Comparison of ENCODE assay signal across 8 mouse cellular contexts in genomic region chr9:107634406-107635278, GRCm38 (mm10). TPM values are rescaled to one million over a fixed set of nuclear protein-coding genes. Genes with fewer than 3 reads are reported as not detected.
DNase-seq lines count a peak whose midpoint lies in the region; ATAC-seq and TF ChIP-seq lines count a peak whose summit lies in the region.

No protein-coding gene starts in this region.

- peak overlapping the region; percentile 94 for H3K9ac ChIP-seq in heart, embryonic 11.5 days (ENCODE audit: low read depth, low read length)
- H3K9ac ChIP-seq in CH12.LX (ENCODE audit: insufficient read depth, low read depth) = peak overlapping the region; percentile 93
- peak overlapping the region; percentile 93 for H3K9ac ChIP-seq in forebrain, embryonic 13.5 days
- H3K9ac ChIP-seq in liver, embryonic 13.5 days = peak overlapping the region; percentile 97

- H3K9me3 ChIP-seq in heart, embryonic 11.5 days (replicated peaks; ENCODE audit: control insufficient read depth, low read length) = no peaks in the 10 kb centered on the region
- H3K9me3 ChIP-seq in CH12.LX (replicated peaks; ENCODE audit: low read length) = no peaks in the 10 kb centered on the region
- H3K9me3 ChIP-seq in forebrain, embryonic 13.5 days (replicated peaks) = no peaks in the 10 kb centered on the region
- no peaks in the 10 kb centered on the region for H3K9me3 ChIP-seq in liver, embryonic 13.5 days (replicated peaks)

- peaks cover 53% of the 10 kb centered on the region for H3K4me1 ChIP-seq in heart, embryonic 11.5 days (ENCODE audit: control insufficient read depth, insufficient read depth, low read length)
- peaks cover 10 to 44% of the 10 kb centered on the region in 2 experiments for H3K4me1 ChIP-seq in CH12.LX (ENCODE audit: control insufficient read depth in 1 of 2, insufficient read depth in 2 of 2)
- H3K4me1 ChIP-seq in forebrain, embryonic 13.5 days = peaks cover 73% of the 10 kb centered on the region
- peaks cover 68% of the 10 kb centered on the region for H3K4me1 ChIP-seq in liver, embryonic 13.5 days (replicated peaks)

- no peak for TF ChIP-seq CTCF in CH12.LX (conservative IDR thresholded peaks at IDR 0.05 in 1 of 2, IDR thresholded peaks at IDR 0.05 in 1 of 2; ENCODE audit: low read depth in 2 of 2, low read length in 2 of 2)

- WGBS in heart, embryonic 11.5 days (ENCODE audit: insufficient replicate concordance) = 2% methylated on average over 35 of the region's 35 CpGs
- under 1% methylated on average over 35 of the region's 35 CpGs for WGBS in forebrain, embryonic 13.5 days
- WGBS in liver, embryonic 13.5 days (ENCODE audit: insufficient replicate concordance) = under 1% methylated on average over 35 of the region's 35 CpGs

- 0 out of 2 replicates have a peak, but pooled peaks have one; percentile 0 for ATAC-seq in heart, embryonic 11.5 days (replicated peaks; ENCODE audit: insufficient number of reproducible peaks, low FRiP score, low TSS enrichment)
- peak; percentile 2 for ATAC-seq in forebrain, embryonic 13.5 days
- peak; percentile 2; the same call in 1 of the 2 replicates for ATAC-seq in liver, embryonic 13.5 days (ENCODE audit: low read depth)

- no peak for DNase-seq in heart, postnatal 10 days
- peak; percentile 55 for DNase-seq in CH12.LX (ENCODE audit: extremely low read depth)
- no peak for DNase-seq in liver, embryonic 13.5 days
- DNase-seq in frontal cortex, adult 2 months (ENCODE audit: extremely low spot score in 1 of 2, low spot score in 1 of 2) = no peak
- no peak for DNase-seq in left cerebral cortex, postnatal 10 days (ENCODE audit: extremely low spot score in 1 of 2, low spot score in 2 of 2)
- DNase-seq in urinary bladder, postnatal 4 days (ENCODE audit: low spot score in 2 of 2) = no peak

- in situ Hi-C loops in CH12.LX (cut with MboI; ENCODE audit: low pct_ligation_motif_present, low pct_unique_long_range_greater_than_20kb, low sequenced_read_pairs) = no loop called here

- no peak for TF ChIP-seq EP300 in CH12.LX (IDR thresholded peaks at IDR 0.05; ENCODE audit: low read length)

- H3K27ac ChIP-seq in heart, embryonic 11.5 days (ENCODE audit: low read depth, low read length) = peak overlapping the region; percentile 90
- H3K27ac ChIP-seq in CH12.LX (ENCODE audit: insufficient read depth, low read depth) = peak overlapping the region; percentile 70
- H3K27ac ChIP-seq in forebrain, embryonic 13.5 days = peak overlapping the region; percentile 99
- peak overlapping the region; percentile 94 for H3K27ac ChIP-seq in liver, embryonic 13.5 days

- intact Hi-C loops in heart, postnatal 10 days (cut with DNase I) = no loop called here
- intact Hi-C loops in left cerebral cortex, postnatal 10 days (cut with DNase I) = no loop called here

- peak overlapping the region; percentile 100 for H3K4me2 ChIP-seq in heart, embryonic 11.5 days
- H3K4me2 ChIP-seq in CH12.LX (ENCODE audit: insufficient read depth, low read depth, poor library complexity, severe bottlenecking) = peak overlapping the region; percentile 63
- H3K4me2 ChIP-seq in forebrain, embryonic 13.5 days = peak overlapping the region; percentile 99
- peak overlapping the region; percentile 100 for H3K4me2 ChIP-seq in liver, embryonic 13.5 days

- peaks cover 50% of the 10 kb centered on the region for H3K79me2 ChIP-seq in CH12.LX (replicated peaks; ENCODE audit: control insufficient read depth, extremely low read depth, insufficient read depth, poor library complexity, severe bottlenecking)

- no peaks in the 10 kb centered on the region for H3K27me3 ChIP-seq in heart, embryonic 11.5 days (ENCODE audit: control insufficient read depth, insufficient read depth, low read length)
- no peaks in the 10 kb centered on the region for H3K27me3 ChIP-seq in CH12.LX (replicated peaks)
- H3K27me3 ChIP-seq in forebrain, embryonic 13.5 days = no peaks in the 10 kb centered on the region
- no peaks in the 10 kb centered on the region for H3K27me3 ChIP-seq in liver, embryonic 13.5 days

- dilution Hi-C loops in CH12.LX (cut with MboI; ENCODE audit: extremely low pct_ligation_motif_present, extremely low pct_unique_long_range_greater_than_20kb, low sequenced_read_pairs) = no loop called here

- no peak for TF ChIP-seq POLR2A in CH12.LX (IDR thresholded peaks at IDR 0.05; ENCODE audit: low read depth, low read length)

- no peaks in the 10 kb centered on the region; the same call in 1 of the 2 replicates for H3K36me3 ChIP-seq in heart, embryonic 11.5 days (ENCODE audit: control insufficient read depth, insufficient read depth, low read length)
- H3K36me3 ChIP-seq in CH12.LX (replicated peaks in 1 of 2; ENCODE audit: control insufficient read depth in 1 of 2, insufficient read depth in 1 of 2, low read length in 1 of 2) = peaks cover 6 to 24% of the 10 kb centered on the region in 2 experiments
- H3K36me3 ChIP-seq in forebrain, embryonic 13.5 days (ENCODE audit: poor library complexity, severe bottlenecking) = no peaks in the 10 kb centered on the region
- H3K36me3 ChIP-seq in liver, embryonic 13.5 days = peaks cover 18% of the 10 kb centered on the region

- H3K4me3 ChIP-seq in heart, embryonic 11.5 days (ENCODE audit: low read depth, low read length) = peak overlapping the region; percentile 97
- H3K4me3 ChIP-seq in CH12.LX (replicated peaks in 1 of 3; ENCODE audit: low read depth in 2 of 3, low read length in 2 of 3, poor library complexity in 1 of 3) = peak overlapping the region; percentile 88 to 97 (median 94)
- H3K4me3 ChIP-seq in forebrain, embryonic 13.5 days = peak overlapping the region; percentile 87
- peak overlapping the region; percentile 86 for H3K4me3 ChIP-seq in liver, embryonic 13.5 days (replicated peaks)

- no peak for TF ChIP-seq RAD21 in CH12.LX (IDR thresholded peaks at IDR 0.05; ENCODE audit: low read depth, low read length)

TF ChIP-seq in CH12.LX, 34 proteins besides CTCF, POLR2A, EP300 and RAD21 (continues in another document):
- TF ChIP-seq UBTF (IDR thresholded peaks at IDR 0.05; ENCODE audit: low read depth, low read length) (peak; percentile 19; the same call in 1 of the 2 replicates), SIN3A (IDR thresholded peaks at IDR 0.05; ENCODE audit: low read length) (peak; percentile 24), HCFC1 (IDR thresholded peaks at IDR 0.05; ENCODE audit: low read depth, low read length) (no peak), CHD1 (IDR thresholded peaks at IDR 0.05; ENCODE audit: low read depth, low read length) (no peak; the same call in 1 of the 2 replicates)

RNA-seq across cellular contexts. Expression of gene Gnai2, which starts 0.5 kb away (rescaled TPM):
- polyA plus RNA-seq in heart, embryonic 11.5 days (2014; fragmentation: Nextera tagmentation; extraction: Ambion mirVana) = 308 and 316 TPM in 2 replicates
- total RNA-seq in heart, postnatal 10 days (2021) = 100 to 1,000 TPM; 422 to 478 TPM
- total RNA-seq in CH12.LX (2012; rRNA removed) (154 and 160 TPM in 2 replicates), CH12.LX (2014; rRNA removed) (86.2 and 98.2 TPM in 2 replicates)
- 262 and 286 TPM in 2 replicates for polyA plus RNA-seq in CH12.LX (2012; ENCODE audit: insufficient read length, low read depth)
- 397 and 426 TPM in 2 replicates for polyA plus RNA-seq in forebrain, embryonic 13.5 days (2015; fragmentation: Nextera tagmentation; extraction: Ambion mirVana)
- 144 and 163 TPM in 2 replicates for polyA plus RNA-seq in liver, embryonic 13.5 days (2015; fragmentation: Nextera tagmentation; extraction: Ambion mirVana)
- polyA plus RNA-seq in frontal cortex, adult 2 months (2012; rRNA removed) = 334 and 351 TPM in 2 replicates
- 100 to 1,000 TPM; 229 to 244 TPM for total RNA-seq in left cerebral cortex, postnatal 10 days (2021)

RNA-seq across cellular contexts. Expression of gene Sema3b, which starts 25.6 kb away (rescaled TPM):
- polyA plus RNA-seq in heart, embryonic 11.5 days (2014; fragmentation: Nextera tagmentation; extraction: Ambion mirVana) = 5.1 and 5.3 TPM in 2 replicates
- total RNA-seq in heart, postnatal 10 days (2021) = 10 to 100 TPM; 15.4 to 17.3 TPM
- total RNA-seq in CH12.LX (2012; rRNA removed) (7.4 and 11.6 TPM in 2 replicates), CH12.LX (2014; rRNA removed) (8.0 and 8.2 TPM in 2 replicates)
- polyA plus RNA-seq in CH12.LX (2012; ENCODE audit: insufficient read length, low read depth) = 4.3 and 4.7 TPM in 2 replicates
- polyA plus RNA-seq in forebrain, embryonic 13.5 days (2015; fragmentation: Nextera tagmentation; extraction: Ambion mirVana) = 1.8 and 2.0 TPM in 2 replicates
- polyA plus RNA-seq in liver, embryonic 13.5 days (2015; fragmentation: Nextera tagmentation; extraction: Ambion mirVana) = 0.22 and 0.34 TPM in 2 replicates
- polyA plus RNA-seq in frontal cortex, adult 2 months (2012; rRNA removed) = 2.1 and 3.4 TPM in 2 replicates
- 1 to 10 TPM; 2.7 to 2.9 TPM for total RNA-seq in left cerebral cortex, postnatal 10 days (2021)

RNA-seq across cellular contexts. Expression of gene Slc38a3, which starts 34.7 kb away (rescaled TPM):
- 2.8 and 3.3 TPM in 2 replicates for polyA plus RNA-seq in heart, embryonic 11.5 days (2014; fragmentation: Nextera tagmentation; extraction: Ambion mirVana)
- total RNA-seq in heart, postnatal 10 days (2021) = 10 to 100 TPM; 20.5 to 22.6 TPM
- total RNA-seq in CH12.LX (2012; rRNA removed) = 0.04 TPM in 1 of 2 replicates, not detected in the other
- total RNA-seq in CH12.LX (2014; rRNA removed) = not detected in 2 replicates
- not detected in 2 replicates for polyA plus RNA-seq in CH12.LX (2012; ENCODE audit: insufficient read length, low read depth)
- polyA plus RNA-seq in forebrain, embryonic 13.5 days (2015; fragmentation: Nextera tagmentation; extraction: Ambion mirVana) = 14.3 and 14.6 TPM in 2 replicates
- 5.4 and 5.9 TPM in 2 replicates for polyA plus RNA-seq in liver, embryonic 13.5 days (2015; fragmentation: Nextera tagmentation; extraction: Ambion mirVana)
- polyA plus RNA-seq in frontal cortex, adult 2 months (2012; rRNA removed) = 256 and 260 TPM in 2 replicates
- total RNA-seq in left cerebral cortex, postnatal 10 days (2021) = 10 to 100 TPM; 84.1 to 90.3 TPM

RNA-seq across cellular contexts. Expression of gene Gnat1, which starts 44.9 kb away (rescaled TPM):
- 0.42 and 1.2 TPM in 2 replicates for polyA plus RNA-seq in heart, embryonic 11.5 days (2014; fragmentation: Nextera tagmentation; extraction: Ambion mirVana)
- total RNA-seq in heart, postnatal 10 days (2021) = not detected
- total RNA-seq in CH12.LX (2012; rRNA removed) (not detected in 2 replicates), CH12.LX (2014; rRNA removed) (not detected in 2 replicates)
- polyA plus RNA-seq in CH12.LX (2012; ENCODE audit: insufficient read length, low read depth) = 2.0 and 3.0 TPM in 2 replicates
- 1.3 and 1.8 TPM in 2 replicates for polyA plus RNA-seq in forebrain, embryonic 13.5 days (2015; fragmentation: Nextera tagmentation; extraction: Ambion mirVana)
- polyA plus RNA-seq in liver, embryonic 13.5 days (2015; fragmentation: Nextera tagmentation; extraction: Ambion mirVana) = 1.1 and 1.5 TPM in 2 replicates
- 0.15 and 0.28 TPM in 2 replicates for polyA plus RNA-seq in frontal cortex, adult 2 months (2012; rRNA removed)
- total RNA-seq in left cerebral cortex, postnatal 10 days (2021) = under 1 TPM; 0.32 to 0.93 TPM

RNA-seq across cellular contexts. Expression of gene Ifrd2, which starts 47.2 kb away (rescaled TPM):
- polyA plus RNA-seq in heart, embryonic 11.5 days (2014; fragmentation: Nextera tagmentation; extraction: Ambion mirVana) = 57.5 and 59.1 TPM in 2 replicates
- total RNA-seq in heart, postnatal 10 days (2021) = 10 to 100 TPM; 36.9 to 40.7 TPM
- total RNA-seq in CH12.LX (2012; rRNA removed) = 91.3 and 101 TPM in 2 replicates
- total RNA-seq in CH12.LX (2014; rRNA removed) = 57.7 and 62.8 TPM in 2 replicates
- polyA plus RNA-seq in CH12.LX (2012; ENCODE audit: insufficient read length, low read depth) = 127 and 143 TPM in 2 replicates
- 15.4 and 20.8 TPM in 2 replicates for polyA plus RNA-seq in forebrain, embryonic 13.5 days (2015; fragmentation: Nextera tagmentation; extraction: Ambion mirVana)
- 167 and 175 TPM in 2 replicates for polyA plus RNA-seq in liver, embryonic 13.5 days (2015; fragmentation: Nextera tagmentation; extraction: Ambion mirVana)
- polyA plus RNA-seq in frontal cortex, adult 2 months (2012; rRNA removed) = 17.5 and 18.8 TPM in 2 replicates
- total RNA-seq in left cerebral cortex, postnatal 10 days (2021) = 10 to 100 TPM; 10.1 to 12.5 TPM

Comparison
In these comparisons a context has a peak if more than half of its experiments do, and no peak if none do; other contexts are left out.
1. RNA of gene Slc38a3, which starts 34.7 kb away (polyA plus RNA-seq): 256 to 260 TPM in frontal cortex, adult 2 months; 14.3 to 14.6 TPM in forebrain, embryonic 13.5 days, 5.4 to 5.9 TPM in liver, embryonic 13.5 days, 2.8 to 3.3 TPM in heart, embryonic 11.5 days and not detected in CH12.LX; every median in the first group is over 10 times any median in the second.
2. Peak in every context shown above with its lines, with median percentiles within 50 percentile points of each other: ATAC-seq, H3K27ac ChIP-seq, H3K4me2 ChIP-seq, H3K4me3 ChIP-seq and H3K9ac ChIP-seq.